Mouse (Mus musculus): ENCODE measurements at regions not wholly inside any gene's neighbourhood (a gene's known extent, or its start where the extent isn't known, plus 50 kb on each side); places are given as distances from the start of the nearest gene placed in this dataset.
A peak's percentile ranks its signal among the peaks of the same experiment; 100 is the strongest.

- DNase-seq: no peak
These were observed 85.3 kb upstream of the Hs3st1 start for GRCm38 (mm10) chr5:39840576-39840975.

DNA sequence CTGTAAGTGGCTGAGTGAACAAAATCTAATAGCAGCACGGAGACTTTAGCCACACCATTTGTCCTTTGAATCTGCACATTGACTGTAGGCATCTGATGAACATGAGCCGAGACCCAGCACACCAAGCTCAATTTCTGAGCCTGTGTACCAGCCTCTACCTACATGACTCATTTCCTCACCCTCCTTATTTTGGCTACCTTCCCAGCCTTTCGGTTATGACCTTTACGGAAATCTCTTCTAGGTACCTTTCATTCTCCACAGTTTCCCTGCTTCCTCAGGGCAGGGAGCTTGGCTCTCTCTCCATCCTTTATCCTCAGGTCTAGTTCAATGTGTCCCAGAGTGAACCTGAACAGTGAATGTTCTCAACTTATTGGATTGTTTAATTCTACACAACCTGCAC, 77.3 kb upstream of the Hs3st1 start:
- peak; percentile 2 to 10 for DNase-seq

DNA sequence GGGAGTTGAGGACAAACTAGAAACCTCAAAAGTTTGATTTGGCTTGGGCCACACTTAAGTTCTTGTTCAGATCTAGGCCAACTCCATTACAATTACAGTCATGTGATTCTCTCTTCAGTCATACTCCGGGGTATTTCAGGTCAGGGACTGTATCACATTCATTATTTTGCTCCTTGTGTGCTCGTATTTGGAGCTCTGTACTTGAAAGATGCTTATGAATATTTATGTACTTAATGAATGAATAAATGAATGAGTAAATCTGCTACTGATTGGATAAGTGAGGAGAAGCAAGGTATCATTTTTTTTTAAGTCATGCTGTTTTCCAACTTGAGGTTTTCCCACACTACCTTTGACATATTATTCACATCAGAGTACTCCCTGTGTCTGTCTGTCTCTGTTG, 69.4 kb upstream of the Hs3st1 start:
- DNase-seq: no peak

GRCm38 (mm10) chr5:39806643-39807042, 51.4 kb upstream of the Hs3st1 start:
- no peak for DNase-seq

All from kidney, adult 8-10 months (tissue).